Mouse (Mus musculus) lung, postnatal 10 days (tissue): ENCODE data around the gene Nabp1.
"Not testable (repeated sequence)": the region's sequence is repeated elsewhere in the genome, so short reads cannot be mapped to it uniquely, and the experiment has no call there.

Experiments
- DNase-seq: peaks from one replicate; pipeline ENCODE4 v3.0.0; 2021

The Nabp1 gene

GRCm38 (mm10) chr1:51480386-51480785, 2.2 kb upstream of the Nabp1 start:
- peak; percentile 17 for DNase-seq

- no peak for DNase-seq
These were observed 1.5 kb upstream of the Nabp1 start for GRCm38 (mm10) chr1:51479691-51480090.

GRCm38 (mm10) chr1:51479027-51479329, 753 bp upstream of the Nabp1 start:
- DNase-seq = no peak

- no peak for DNase-seq
These were observed 556 bp downstream of the Nabp1 start for GRCm38 (mm10) chr1:51477656-51478081.

- no peak for DNase-seq
These were observed 1.8 kb downstream of the Nabp1 start for GRCm38 (mm10) chr1:51476405-51476804.

GRCm38 (mm10) chr1:51468077-51468476, 10.1 kb downstream of the Nabp1 start:
- no peak for DNase-seq

- DNase-seq = no peak
These were observed 11.0 kb downstream of the Nabp1 start for GRCm38 (mm10) chr1:51467181-51467580.

GRCm38 (mm10) chr1:51466385-51466784, 11.8 kb downstream of the Nabp1 start:
- DNase-seq = peak; percentile 62

GRCm38 (mm10) chr1:51465285-51465684, 12.9 kb downstream of the Nabp1 start:
- no peak for DNase-seq

- no peak for DNase-seq
These were observed 15.2 kb downstream of the Nabp1 start for GRCm38 (mm10) chr1:51463038-51463437.

GRCm38 (mm10) chr1:51458731-51459450, 19.3 kb downstream of the Nabp1 start:
- DNase-seq = peak; percentile 76

GRCm38 (mm10) chr1:51458089-51458488, 20.1 kb downstream of the Nabp1 start:
- DNase-seq = no peak

GRCm38 (mm10) chr1:51457249-51457648, 21.0 kb downstream of the Nabp1 start:
- DNase-seq = no peak

GRCm38 (mm10) chr1:51448789-51449188, 29.4 kb downstream of the Nabp1 start:
- no peak for DNase-seq

GRCm38 (mm10) chr1:51445854-51446460, 32.3 kb downstream of the Nabp1 start:
- DNase-seq = no peak

GRCm38 (mm10) chr1:51445161-51445853, 32.9 kb downstream of the Nabp1 start:
- DNase-seq = no peak

- DNase-seq = no peak
These were observed 48.5 kb downstream of the Nabp1 start for GRCm38 (mm10) chr1:51429775-51430174.

- DNase-seq = no peak
These were observed 51.9 kb downstream of the Nabp1 start for GRCm38 (mm10) chr1:51426298-51426697.

- DNase-seq = not testable (repeated sequence)
These were observed 57.2 kb downstream of the Nabp1 start for GRCm38 (mm10) chr1:51421029-51421428.

- DNase-seq = no peak
These were observed 59.5 kb downstream of the Nabp1 start for GRCm38 (mm10) chr1:51418753-51419152.
